Mouse (Mus musculus) neural tube, embryonic 11.5 days (tissue): ENCODE results near the gene 1700037C18Rik. TPM values are rescaled to one million over a fixed set of nuclear protein-coding genes. Genes with fewer than 3 reads are reported as not detected.

ENCODE experiments used
- ATAC-seq: fragments of 200-750 bp; cut with Nextera tagmentation; 2 replicates; pipeline ENCODE4 v1.8.0; 2017; ENCODE audit warnings: moderate number of reproducible peaks, mild to moderate bottlenecking, moderate TSS enrichment, moderate library complexity; ENCODE audit not compliant: insufficient read depth, low FRiP score, low TSS enrichment
- DNase-seq: peaks from one replicate; pipeline ENCODE4 v3.0.0-alpha.2; 2015; ENCODE audit warnings: low spot score
- H3K27ac ChIP-seq: fragments of 300-500 bp; sonication (generic); 2 replicates; pipeline ENCODE4 v1.5.1; 2014; ENCODE audit warnings: low read depth, mild to moderate bottlenecking, low read length
- H3K27me3 ChIP-seq: fragments of 300-500 bp; sonication (generic); 2 replicates; pipeline ENCODE4 v1.6.1; 2014; ENCODE audit warnings: mild to moderate bottlenecking, low read length, mixed read lengths; ENCODE audit not compliant: control insufficient read depth, insufficient read depth
- H3K36me3 ChIP-seq: fragments of 300-500 bp; sonication (generic); 2 replicates; pipeline ENCODE4 v1.6.1; 2014; ENCODE audit warnings: mild to moderate bottlenecking, low read length, moderate library complexity, mixed read lengths; ENCODE audit not compliant: control insufficient read depth, insufficient read depth
- H3K4me1 ChIP-seq: fragments of 300-500 bp; sonication (generic); 2 replicates; pipeline ENCODE4 v1.6.1; 2014; ENCODE audit warnings: low read length, mixed read lengths; ENCODE audit not compliant: control insufficient read depth, insufficient read depth
- H3K4me2 ChIP-seq: fragments of 300-500 bp; sonication (generic); 2 replicates; pipeline ENCODE4 v1.6.1; 2014; ENCODE audit warnings: low read depth, mild to moderate bottlenecking, moderate library complexity
- H3K4me3 ChIP-seq: fragments of 300-500 bp; sonication (generic); 2 replicates; pipeline ENCODE4 v1.5.1; 2014; ENCODE audit warnings: low read depth, low read length
- H3K9ac ChIP-seq: fragments of 300-500 bp; sonication (generic); 2 replicates; pipeline ENCODE4 v1.6.1; 2014; ENCODE audit warnings: mild to moderate bottlenecking, low read length
- H3K9me3 ChIP-seq: fragments of 300-500 bp; sonication (generic); 2 replicates; pipeline ENCODE4 v1.6.1; 2016; ENCODE audit warnings: low read length; ENCODE audit not compliant: control insufficient read depth
- WGBS: fragments of 180-500 bp; shearing (Covaris S2); extraction: QIAGEN DNeasy Blood & Tissue Kit; methylation state at CpG from one replicate; pipeline ENCODE4 v1.1.7; 2014; 5-methylcytosine and 5-hydroxymethylcytosine counted together
- polyA plus RNA-seq: library from polyadenylated mRNA; unstranded; fragments of >200 nt; fragmentation: Nextera tagmentation; extraction: Ambion mirVana; gene quantifications from 2 replicates; pipeline ENCODE4 v1.2.1, GENCODE M21; 2014

1700037C18Rik gene
- 3.5 and 5.5 TPM in 2 replicates for polyA plus RNA-seq

DNA sequence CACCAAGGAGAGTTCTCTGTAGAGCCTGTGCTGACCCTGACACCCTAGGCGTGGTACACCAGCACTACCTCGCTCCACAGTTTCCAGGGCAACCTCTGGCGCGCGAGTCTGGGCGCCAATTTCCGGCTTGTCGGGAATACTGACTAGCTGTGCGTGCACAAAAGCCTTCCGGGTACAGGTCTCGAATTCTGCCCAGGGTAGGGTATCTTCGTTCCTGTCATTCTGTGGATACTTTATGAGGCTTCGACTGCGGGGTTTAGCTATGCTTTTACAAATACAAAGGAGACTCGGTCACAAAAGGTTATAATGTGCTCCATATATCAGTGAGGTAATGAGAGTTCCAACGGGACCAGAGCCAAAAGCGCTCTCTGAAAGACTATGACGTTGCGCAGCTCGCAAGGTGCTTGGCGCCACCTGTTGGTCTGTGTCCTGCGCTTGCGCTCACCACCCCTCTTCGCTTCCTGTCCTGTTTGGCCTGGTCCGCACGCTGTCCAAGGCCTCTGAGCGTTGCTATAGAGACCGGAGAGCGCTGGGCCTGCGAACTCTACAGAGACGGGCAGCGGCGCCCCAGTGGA lies at the start of gene 1700037C18Rik, which contains the start of gene Cluap1:
1700037C18Rik (minus strand) TSS at position 153 of the 575 bp plus-strand sequence.
Cluap1 (plus strand) TSS at position 265 of the 575 bp plus-strand sequence.
- Histone ChIP-seq H3K4me1 (peaks cover 5% of the 10 kb centered on the region; the same call in 1 of the 2 replicates), H3K36me3 (peaks cover 2% of the 10 kb centered on the region)
- ATAC-seq, result peak; percentile 96

DNA sequence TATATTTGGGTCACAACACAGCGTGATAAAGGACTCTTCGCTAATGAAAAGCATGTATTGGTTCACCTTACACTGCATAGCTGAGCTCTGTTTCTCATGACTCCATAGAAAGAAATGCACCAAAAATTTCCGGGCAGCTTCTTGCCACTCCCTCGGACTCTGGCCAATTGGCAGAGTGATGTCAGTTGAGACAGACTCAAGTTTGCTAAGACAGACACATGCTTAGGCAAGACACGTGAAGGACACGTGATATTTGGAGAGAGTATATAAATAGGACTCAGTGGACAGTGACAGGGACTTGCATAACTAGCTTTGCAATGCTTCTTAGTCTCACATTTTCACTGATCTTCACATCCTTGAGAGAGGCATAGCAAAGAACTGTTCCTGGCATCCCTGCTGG lies 47.9 kb upstream of the 1700037C18Rik start:
- H3K4me3 ChIP-seq, result no peak overlapping the region
- H3K9me3 ChIP-seq, result no peaks in the 10 kb centered on the region
- DNase-seq (no peak), ATAC-seq (no peak)
- WGBS, result 88% methylated on average over 6 of the region's 6 CpGs
- H3K9ac ChIP-seq, result no peak overlapping the region
- no peaks in the 10 kb centered on the region for H3K36me3 ChIP-seq
- no peak overlapping the region for H3K27ac ChIP-seq
- no peaks in the 10 kb centered on the region for H3K27me3 ChIP-seq
- H3K4me1 ChIP-seq, result no peaks in the 10 kb centered on the region
- no peak overlapping the region for H3K4me2 ChIP-seq

More for the DNA sequence above, at the start of gene 1700037C18Rik, which contains the start of gene Cluap1:
- no peak within 1 kb of the TSS for H3K27ac ChIP-seq
- peak within 1 kb of the TSS; percentile 54 for H3K9ac ChIP-seq
- peak within 1 kb of the TSS; percentile 46 for H3K4me3 ChIP-seq
- DNase-seq, result peak; percentile 90
- H3K4me2 ChIP-seq, result peak within 1 kb of the TSS; percentile 66
- WGBS, result under 1% methylated on average over 33 of the region's 33 CpGs
- no peaks in the 10 kb centered on the region for H3K9me3 ChIP-seq
- no peaks in the 10 kb centered on the region for H3K27me3 ChIP-seq

GRCm38 (mm10) chr16:3951141-3951540 lies 42.7 kb upstream of the 1700037C18Rik start:
- 91% methylated on average over 1 of the region's 1 CpGs for WGBS
- H3K4me1 ChIP-seq, result no peaks in the 10 kb centered on the region
- H3K9me3 ChIP-seq, result no peaks in the 10 kb centered on the region
- no peak overlapping the region for H3K27ac ChIP-seq
- no peak overlapping the region for H3K4me2 ChIP-seq
- no peaks in the 10 kb centered on the region for H3K36me3 ChIP-seq
- H3K9ac ChIP-seq, result no peak overlapping the region
- no peak overlapping the region for H3K4me3 ChIP-seq
- H3K27me3 ChIP-seq, result no peaks in the 10 kb centered on the region
- ATAC-seq (no peak), DNase-seq (no peak)

- H3K27me3 ChIP-seq, result no peaks in the 10 kb centered on the region
- H3K4me3 ChIP-seq, result no peak overlapping the region
- DNase-seq (no peak), ATAC-seq (no peak)
- no peak overlapping the region for H3K27ac ChIP-seq
- peaks cover 5% of the 10 kb centered on the region for H3K36me3 ChIP-seq
- H3K4me1 ChIP-seq, result no peaks in the 10 kb centered on the region
- 91% methylated on average over 4 of the region's 4 CpGs for WGBS
- no peak overlapping the region for H3K4me2 ChIP-seq
- no peak overlapping the region for H3K9ac ChIP-seq
- H3K9me3 ChIP-seq, result no peaks in the 10 kb centered on the region
These were observed 26.2 kb upstream of the 1700037C18Rik start for GRCm38 (mm10) chr16:3934701-3935100.

DNA sequence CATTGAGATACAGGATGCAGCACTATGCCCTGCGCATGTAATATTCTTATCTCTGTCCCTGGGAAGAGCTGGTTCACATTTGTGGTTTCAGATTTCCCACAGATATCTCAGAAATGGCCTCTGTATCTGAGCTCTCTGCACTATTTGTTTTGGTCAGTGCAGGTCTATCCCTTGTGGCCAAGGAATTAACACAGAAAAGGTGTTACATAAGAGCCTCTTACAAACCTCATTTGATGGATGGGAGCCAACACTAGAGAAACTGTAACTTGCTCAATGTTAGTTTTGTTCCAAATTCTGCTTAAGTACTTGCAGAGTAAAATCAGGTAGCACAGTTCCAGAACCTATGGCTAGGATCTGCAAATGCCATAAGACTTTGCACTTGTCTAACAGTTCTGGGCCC lies 25.6 kb upstream of the 1700037C18Rik start:
- DNase-seq, result no peak
- Histone ChIP-seq H3K36me3 (peaks cover 5% of the 10 kb centered on the region), H3K27ac (no peak overlapping the region), H3K4me2 (no peak overlapping the region), H3K4me3 (no peak overlapping the region), H3K9ac (no peak overlapping the region), H3K4me1 (no peaks in the 10 kb centered on the region), H3K9me3 (no peaks in the 10 kb centered on the region), H3K27me3 (no peaks in the 10 kb centered on the region)
- WGBS, result 90% methylated on average over 1 of the region's 1 CpGs
- ATAC-seq, result no peak

DNA sequence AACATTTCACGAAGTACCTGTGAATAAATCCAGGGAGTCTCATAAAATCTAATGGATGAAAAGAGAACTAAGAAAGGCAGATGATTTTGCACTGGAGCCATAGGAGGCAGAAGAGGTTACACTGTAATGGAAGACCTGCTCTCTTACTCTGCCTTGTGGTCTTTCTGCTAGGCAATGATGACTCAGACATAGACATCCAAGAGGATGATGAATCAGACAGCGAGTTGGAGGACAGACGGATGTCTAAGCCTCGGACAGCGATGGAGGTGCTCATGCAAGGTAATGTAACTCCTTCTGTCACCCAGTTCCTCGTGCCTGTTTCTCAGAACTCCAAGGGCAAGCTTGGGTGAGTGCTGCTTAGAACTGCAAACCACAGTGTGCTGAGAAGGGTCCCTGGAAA lies 25.0 kb upstream of the 1700037C18Rik start:
- H3K4me1 ChIP-seq, result no peaks in the 10 kb centered on the region
- H3K4me2 ChIP-seq, result no peak overlapping the region
- no peaks in the 10 kb centered on the region for H3K27me3 ChIP-seq
- DNase-seq (no peak), ATAC-seq (no peak)
- H3K9ac ChIP-seq, result no peak overlapping the region
- H3K36me3 ChIP-seq, result peaks cover 5% of the 10 kb centered on the region
- H3K4me3 ChIP-seq, result no peak overlapping the region
- H3K27ac ChIP-seq, result no peak overlapping the region
- H3K9me3 ChIP-seq, result no peaks in the 10 kb centered on the region
- 92% methylated on average over 6 of the region's 6 CpGs for WGBS

DNA sequence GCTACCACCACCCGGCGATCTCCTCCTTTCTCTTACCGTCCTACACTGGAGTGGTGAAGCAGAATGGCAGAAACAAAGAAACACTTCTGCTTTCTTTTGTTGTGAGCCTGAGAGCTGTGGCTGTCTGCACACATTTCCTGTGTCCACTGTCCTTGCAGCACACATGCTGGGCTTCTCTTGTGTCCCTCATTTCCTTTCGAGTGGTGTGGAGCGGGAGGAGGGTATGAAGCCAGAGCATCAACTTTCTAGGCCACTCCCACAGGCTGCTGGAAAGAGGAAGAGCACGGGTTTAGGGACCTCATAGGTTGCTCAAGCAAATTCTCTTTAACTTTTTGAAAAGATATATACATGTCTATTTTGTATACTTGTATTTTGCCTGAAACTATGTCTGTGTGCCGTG lies 20.7 kb upstream of the 1700037C18Rik start:
- H3K9me3 ChIP-seq, result no peaks in the 10 kb centered on the region
- ATAC-seq (no peak), DNase-seq (no peak)
- H3K27me3 ChIP-seq, result no peaks in the 10 kb centered on the region
- 81% methylated on average over 7 of the region's 7 CpGs for WGBS
- H3K27ac ChIP-seq, result no peak overlapping the region
- no peak overlapping the region for H3K9ac ChIP-seq
- no peaks in the 10 kb centered on the region for H3K4me1 ChIP-seq
- no peak overlapping the region for H3K4me2 ChIP-seq
- H3K36me3 ChIP-seq, result peaks cover 5% of the 10 kb centered on the region; the same call in 1 of the 2 replicates
- no peak overlapping the region for H3K4me3 ChIP-seq

DNA sequence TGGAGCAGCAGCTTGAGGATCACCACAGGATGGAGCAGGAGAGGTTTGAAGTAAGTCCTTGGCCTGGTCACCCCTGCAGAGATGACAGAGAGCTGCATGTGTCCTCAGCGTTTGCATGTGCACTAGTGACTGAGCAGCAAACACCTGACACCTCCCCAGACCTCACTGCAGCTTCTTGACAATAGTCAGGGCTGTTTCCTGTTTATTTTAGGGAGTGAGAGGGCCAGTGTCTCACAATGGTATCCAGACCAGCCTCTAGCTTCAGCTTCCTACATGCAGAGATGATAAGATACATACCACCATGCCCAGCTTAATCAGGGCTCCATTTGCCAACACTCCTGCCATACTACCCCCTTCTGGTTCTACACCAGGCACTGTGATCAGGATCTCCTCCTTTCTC lies 20.1 kb upstream of the 1700037C18Rik start:
- DNase-seq (no peak), ATAC-seq (no peak)
- no peaks in the 10 kb centered on the region for H3K9me3 ChIP-seq
- H3K27me3 ChIP-seq, result no peaks in the 10 kb centered on the region
- WGBS, result 61% methylated on average over 1 of the region's 1 CpGs
- no peak overlapping the region for H3K4me2 ChIP-seq
- H3K9ac ChIP-seq, result no peak overlapping the region
- no peak overlapping the region for H3K27ac ChIP-seq
- H3K4me3 ChIP-seq, result no peak overlapping the region
- H3K4me1 ChIP-seq, result no peaks in the 10 kb centered on the region
- H3K36me3 ChIP-seq, result peaks cover 5% of the 10 kb centered on the region; the same call in 1 of the 2 replicates

GRCm38 (mm10) chr16:3923966-3924365 lies 15.5 kb upstream of the 1700037C18Rik start:
- Histone ChIP-seq H3K27ac (no peak overlapping the region), H3K4me2 (no peak overlapping the region), H3K27me3 (no peaks in the 10 kb centered on the region), H3K36me3 (peaks cover 5% of the 10 kb centered on the region; the same call in 1 of the 2 replicates), H3K9me3 (no peaks in the 10 kb centered on the region), H3K9ac (no peak overlapping the region), H3K4me1 (no peaks in the 10 kb centered on the region), H3K4me3 (no peak overlapping the region)
- 69% methylated on average over 4 of the region's 4 CpGs for WGBS
- DNase-seq (no peak), ATAC-seq (no peak)
